Mouse (Mus musculus) spleen, embryonic (tissue): ENCODE results near the gene Sorbs2.

Experiments used
- CTCF ChIA-PET: fragments of 350-600 bp; sonication (Branson Sonifier 250); formaldehyde crosslinking; loops from one replicate; lab custom pipeline; 2022; lab: Charles Lee

Sorbs2 gene

GRCm38 (mm10) chr8:45751512-45752502, 244.2 kb downstream of the Sorbs2 start:
- CTCF ChIA-PET, result no interaction called here

GRCm38 (mm10) chr8:45755482-45755881, 247.9 kb downstream of the Sorbs2 start:
- CTCF ChIA-PET, result no interaction called here

GRCm38 (mm10) chr8:45755972-45756371, 248.4 kb downstream of the Sorbs2 start:
- CTCF ChIA-PET, result no interaction called here

DNA sequence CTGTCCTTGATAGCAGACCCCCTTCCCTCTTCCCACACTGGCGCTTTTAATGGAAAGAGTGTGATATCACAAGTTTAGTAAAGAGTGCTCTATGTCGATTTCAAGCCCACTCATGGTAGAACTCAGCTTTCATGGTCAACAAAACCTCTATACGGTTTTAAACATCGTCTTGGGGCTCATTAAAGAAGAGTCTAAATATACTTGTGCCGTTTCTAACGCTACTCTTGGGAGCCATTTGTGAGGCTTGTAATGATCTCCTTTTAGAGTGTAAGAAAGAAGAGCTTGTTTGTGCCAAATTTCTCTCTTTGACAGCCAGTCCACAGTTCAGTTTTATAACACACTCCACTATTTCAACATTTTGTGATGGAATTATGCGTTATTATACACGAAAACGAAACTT, 253.0 kb downstream of the Sorbs2 start:
- CTCF ChIA-PET, result no interaction called here

- CTCF ChIA-PET, result no interaction called here
Measured at GRCm38 (mm10) chr8:45761053-45761452, 253.5 kb downstream of the Sorbs2 start.

DNA sequence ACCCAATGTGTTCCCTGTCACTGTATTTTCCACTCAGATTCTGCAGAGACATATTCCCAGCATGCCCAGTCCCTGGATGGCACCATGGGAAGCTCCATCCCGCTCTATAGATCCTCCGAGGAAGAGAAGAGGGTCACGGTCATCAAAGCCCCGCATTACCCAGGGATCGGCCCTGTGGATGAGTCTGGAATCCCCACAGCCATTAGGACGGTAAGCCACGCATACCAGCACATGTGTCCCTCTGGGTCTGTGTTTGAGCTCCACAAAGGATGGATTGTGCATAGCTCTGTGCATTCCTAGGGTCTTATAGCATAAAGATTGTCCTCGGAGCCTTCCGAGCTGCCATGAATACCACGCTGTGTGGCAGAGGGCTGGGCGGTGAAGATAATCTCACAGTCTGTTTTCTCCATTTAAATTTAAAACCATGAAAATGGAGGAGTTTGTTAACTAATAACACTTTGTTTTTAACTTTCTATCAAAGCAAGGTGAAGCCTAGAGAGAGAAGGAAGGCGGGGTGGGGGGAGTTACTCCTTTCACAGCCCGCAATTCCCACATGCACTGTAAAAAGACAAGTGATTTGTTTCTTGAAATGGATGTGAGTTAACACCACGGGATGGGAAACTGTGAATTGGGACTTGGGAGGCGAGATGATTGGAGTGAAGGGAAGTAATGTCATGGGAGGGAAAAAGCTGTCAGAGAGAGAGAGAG, 255.5 kb downstream of the Sorbs2 start:
- CTCF ChIA-PET, result no interaction called here

DNA sequence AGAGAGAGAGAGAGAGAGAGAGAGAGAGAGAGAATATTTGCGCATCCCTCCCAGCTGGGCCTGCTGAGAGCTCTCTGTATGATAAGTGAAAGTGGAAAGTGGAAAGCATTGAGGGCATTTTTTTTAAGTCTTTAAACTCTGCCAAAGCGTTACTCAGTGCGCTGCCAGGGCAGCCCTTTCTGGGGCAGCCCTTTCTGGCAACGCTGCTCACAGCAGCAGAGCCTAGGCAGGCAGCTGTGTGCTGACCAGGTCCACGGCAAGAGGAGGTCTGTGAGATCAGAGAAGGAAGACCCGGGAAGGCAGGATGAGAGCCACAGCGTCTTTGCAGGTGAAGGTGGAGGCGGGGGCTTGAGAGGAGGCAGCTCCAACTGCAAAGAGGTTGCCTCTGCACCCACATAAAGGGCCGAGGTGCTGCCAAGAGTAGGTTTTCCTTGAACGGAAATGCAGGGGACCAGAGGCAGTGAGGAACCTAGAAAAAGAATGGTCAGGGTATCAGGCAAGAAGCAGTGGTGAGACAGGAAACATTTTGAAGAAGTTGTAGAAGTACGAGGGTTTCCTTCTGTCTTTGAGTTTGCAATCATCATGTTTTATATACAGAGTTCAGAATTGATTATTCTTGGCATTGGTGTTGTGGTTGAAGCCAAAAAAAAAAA, 256.2 kb downstream of the Sorbs2 start:
- CTCF ChIA-PET, result no interaction called here

DNA sequence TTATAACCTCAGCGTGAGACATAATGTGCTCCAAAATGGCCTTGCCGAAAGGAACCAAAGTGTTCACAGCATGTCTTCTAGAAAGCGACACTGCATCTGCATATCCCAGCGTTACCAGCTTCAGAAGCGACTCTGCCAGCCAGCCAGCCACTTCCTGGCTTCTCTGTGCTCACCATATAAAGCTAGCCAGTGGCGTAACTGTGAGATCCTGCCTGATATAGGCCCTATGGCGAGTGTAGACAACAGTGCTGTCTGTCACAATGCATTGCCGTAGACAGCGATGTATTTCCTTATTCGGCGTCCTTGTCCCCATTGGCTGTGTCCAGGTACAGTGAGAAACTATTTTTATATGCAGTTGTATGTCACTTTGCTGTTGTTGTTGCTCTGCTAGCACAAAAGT, 258.6 kb downstream of the Sorbs2 start:
- CTCF ChIA-PET, result interaction anchor here (0.6 kb wide), 1 partner anchor 174 kb away, joined by 9 read pairs; no protein-coding TSS in a partner anchor

GRCm38 (mm10) chr8:45774841-45775240, 267.3 kb downstream of the Sorbs2 start:
- CTCF ChIA-PET, result no interaction called here

- CTCF ChIA-PET, result no interaction called here
Measured at GRCm38 (mm10) chr8:45775481-45775880, 267.9 kb downstream of the Sorbs2 start.

DNA sequence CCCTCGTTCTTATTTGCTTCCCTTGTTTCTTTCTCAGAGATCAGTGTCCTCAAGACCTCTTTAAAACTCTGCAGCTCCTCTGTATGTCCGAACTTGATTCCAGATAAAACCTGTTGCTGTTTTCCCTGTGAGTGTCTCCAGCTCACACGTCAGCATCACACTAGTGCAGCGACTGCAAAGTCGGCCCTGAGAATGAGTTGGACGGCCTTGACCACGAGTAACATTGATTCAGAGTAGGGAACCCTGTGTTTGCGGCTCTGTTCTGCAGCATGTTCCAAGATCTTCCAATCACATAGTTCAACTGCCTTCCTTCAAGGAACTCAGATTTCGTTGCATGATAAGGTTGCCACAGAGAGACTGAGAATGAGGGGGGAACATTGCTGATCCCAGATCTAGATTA, 268.8 kb downstream of the Sorbs2 start:
- CTCF ChIA-PET, result no interaction called here

GRCm38 (mm10) chr8:45776977-45777376, 269.4 kb downstream of the Sorbs2 start:
- CTCF ChIA-PET, result no interaction called here

GRCm38 (mm10) chr8:45780585-45780984, 273.0 kb downstream of the Sorbs2 start:
- CTCF ChIA-PET, result no interaction called here

GRCm38 (mm10) chr8:45788610-45789009, 281.0 kb downstream of the Sorbs2 start:
- CTCF ChIA-PET, result no interaction called here

DNA sequence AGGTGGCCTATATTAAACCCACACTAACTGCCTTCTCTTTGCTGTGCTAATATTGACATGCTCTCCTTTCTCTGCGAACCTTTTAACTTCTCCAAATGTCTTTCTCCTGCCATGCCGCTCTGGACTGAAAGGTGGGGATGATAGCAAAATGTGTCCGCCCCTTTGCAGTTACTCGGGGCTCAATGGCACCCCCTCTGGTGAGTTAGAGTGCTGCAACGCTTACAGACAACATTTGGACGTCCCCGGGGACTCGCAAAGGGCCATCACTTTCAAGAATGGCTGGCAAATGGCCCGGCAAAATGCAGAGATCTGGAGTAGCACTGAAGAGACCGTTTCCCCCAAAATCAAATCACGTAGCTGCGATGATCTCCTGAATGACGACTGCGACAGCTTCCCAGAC, 287.3 kb downstream of the Sorbs2 start:
- CTCF ChIA-PET, result no interaction called here

- CTCF ChIA-PET, result interaction anchor here (0.7 kb wide), 1 partner anchor 1223 kb away, joined by 3 read pairs; no protein-coding TSS in a partner anchor
Measured at GRCm38 (mm10) chr8:45796331-45796740, 288.7 kb downstream of the Sorbs2 start.

GRCm38 (mm10) chr8:45799517-45799916, 291.9 kb downstream of the Sorbs2 start:
- CTCF ChIA-PET, result no interaction called here

- CTCF ChIA-PET, result no interaction called here
Measured at GRCm38 (mm10) chr8:45808597-45808996, 301.0 kb downstream of the Sorbs2 start.

DNA sequence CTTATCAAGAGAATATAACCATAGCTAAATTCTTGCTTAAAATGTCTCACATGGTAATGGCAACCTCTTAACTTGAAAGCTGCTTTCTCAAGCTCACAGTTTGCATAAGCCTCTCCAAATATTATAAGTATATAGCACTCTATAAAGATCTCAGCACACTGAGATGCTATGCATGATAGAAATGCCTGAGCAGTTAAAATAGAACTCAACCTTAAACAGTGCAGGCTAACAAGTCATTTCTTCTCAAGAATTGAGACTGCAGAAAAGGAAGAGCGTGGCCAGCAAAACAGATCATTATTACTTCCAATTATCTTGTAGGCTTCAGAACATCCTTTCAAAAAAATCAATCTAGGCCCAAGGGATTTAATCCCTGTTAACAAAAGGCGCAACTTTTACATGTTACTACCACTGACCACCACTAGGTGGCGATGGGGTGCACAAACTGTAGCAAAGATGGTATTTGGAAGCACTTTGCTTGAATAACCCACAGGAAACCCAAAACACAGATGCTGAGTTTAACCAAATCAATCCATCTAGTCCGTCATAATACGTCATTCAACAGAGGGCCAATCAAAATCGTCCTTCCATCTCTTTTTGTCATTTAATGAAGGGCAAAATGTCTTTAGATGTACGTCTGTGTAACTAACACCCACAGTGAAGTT, 309.3 kb downstream of the Sorbs2 start:
- CTCF ChIA-PET, result interaction anchor here (0.9 to 1.0 kb wide), 2 partner anchors 117 to 1720 kb away, joined by 4 read pairs; partner anchors contain the start of gene Ccdc110

DNA sequence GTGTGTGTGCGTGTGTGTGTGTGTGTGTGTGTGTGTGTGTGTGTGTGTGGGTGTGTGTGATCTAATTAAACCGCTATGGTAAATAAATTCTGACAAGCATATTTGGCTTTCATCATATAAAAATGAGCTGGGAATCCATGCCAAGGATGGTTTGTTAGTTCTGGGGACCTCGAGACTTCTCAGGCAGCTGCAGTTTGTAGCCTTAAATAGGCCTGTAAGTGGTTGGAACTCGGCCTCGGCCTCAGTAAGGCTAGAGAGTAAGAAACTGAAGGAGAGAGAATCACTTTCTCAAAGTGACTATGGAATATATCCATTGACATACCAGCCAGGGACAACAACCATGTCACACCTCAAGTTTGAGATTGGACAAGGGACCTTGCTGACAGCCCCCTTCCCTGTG, 314.1 kb downstream of the Sorbs2 start:
- CTCF ChIA-PET, result interaction anchor here (0.6 kb wide), 1 partner anchor 61 kb away, joined by 3 read pairs; no protein-coding TSS in a partner anchor

DNA sequence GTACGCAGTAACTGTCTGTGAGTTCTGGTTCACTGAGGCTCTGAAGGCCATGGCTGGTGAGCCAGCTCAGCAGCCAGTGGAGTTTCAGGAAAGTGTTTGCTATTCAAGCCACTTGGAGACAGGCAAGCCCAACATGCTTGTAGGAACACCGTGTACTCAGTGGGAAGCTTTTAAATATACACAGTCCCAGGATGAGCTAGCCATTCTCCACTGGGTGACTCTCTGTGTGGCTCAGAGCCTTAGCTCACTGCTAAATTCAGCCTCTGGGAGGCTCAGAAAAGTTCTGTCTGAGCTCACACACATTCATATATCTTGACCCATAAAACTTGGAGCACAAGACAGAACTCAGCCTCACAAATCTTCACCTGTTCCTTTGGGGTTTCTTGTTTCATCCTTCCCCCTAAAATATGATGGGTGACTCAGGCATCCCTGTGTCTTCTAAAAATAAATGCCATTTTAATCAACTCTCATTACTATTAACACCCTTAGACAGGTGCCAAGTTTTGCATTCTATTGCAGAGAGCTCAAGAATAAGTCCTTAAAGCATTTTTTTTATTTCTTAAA, 322.5 kb downstream of the Sorbs2 start:
- CTCF ChIA-PET, result no interaction called here
